In the genomic region with DNA sequence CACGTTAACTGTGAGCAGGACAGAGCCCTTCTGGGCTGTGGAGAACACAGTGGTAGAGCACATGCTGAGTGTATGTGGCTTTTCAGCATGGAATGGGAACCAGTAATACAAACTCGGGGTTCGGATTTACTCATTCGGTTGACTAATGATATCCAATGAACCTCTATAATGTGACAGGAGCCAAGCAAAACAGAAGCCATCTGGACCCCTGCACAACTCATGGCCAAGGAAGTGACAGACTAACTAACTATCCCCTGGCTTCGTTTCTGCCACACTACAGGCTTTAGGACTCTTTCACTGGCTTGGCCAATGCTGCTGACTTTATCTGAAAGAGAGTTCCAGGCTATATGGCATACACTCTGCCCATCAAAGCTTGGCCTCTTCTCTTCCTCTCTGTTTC, we compare ENCODE assay signal across 15 mouse cellular contexts.
"Had no signal": no experiment of that assay in that cellular context is flagged by ENCODE, and none has a peak within 500 bp of the region (broad histone marks: within the 10 kb centered on the region; RNA-seq: fewer than 3 reads in every experiment).

No protein-coding gene starts in this region.

- H3K4me3 ChIP-seq: left cerebral cortex, adult 2 months; limb, embryonic 12.5 days; liver, embryonic 13.5 days; lung, embryonic 15.5 days; megakaryocyte, embryonic 14.5 days; stomach, embryonic 15.5 days had no signal

- ATAC-seq: liver, postnatal 0 days; midbrain, embryonic 16.5 days had no signal

- H3K4me1 ChIP-seq: liver, embryonic 13.5 days; lung, embryonic 15.5 days; stomach, embryonic 15.5 days had no signal

- H3K9me3 ChIP-seq: limb, embryonic 12.5 days; liver, embryonic 13.5 days; lung, embryonic 15.5 days; megakaryocyte, embryonic 14.5 days; stomach, embryonic 15.5 days had no signal

- H3K4me2 ChIP-seq: limb, embryonic 12.5 days; liver, embryonic 13.5 days; lung, embryonic 15.5 days; midbrain, embryonic 11.5 days; stomach, embryonic 15.5 days had no signal

- H3K27me3 ChIP-seq: limb, embryonic 12.5 days; liver, embryonic 13.5 days; lung, embryonic 15.5 days; megakaryocyte, embryonic 14.5 days; stomach, embryonic 15.5 days had no signal

- DNase-seq: kidney, adult 9 months; kidney, postnatal 14 days; liver; liver, embryonic 13.5 days; liver, postnatal 0 days; lung, postnatal 14 days; right cerebral cortex, postnatal 14 days had no signal

- H3K36me3 ChIP-seq: limb, embryonic 12.5 days; liver, embryonic 13.5 days; lung, embryonic 15.5 days; stomach, embryonic 15.5 days had no signal

- H3K9ac ChIP-seq: limb, embryonic 12.5 days; liver, embryonic 13.5 days; liver, postnatal 0 days; lung, embryonic 15.5 days; stomach, embryonic 15.5 days had no signal

- H3K27ac ChIP-seq: left cerebral cortex, adult 2 months; limb, embryonic 12.5 days; liver, embryonic 13.5 days; lung, embryonic 15.5 days; macrophage; stomach, embryonic 15.5 days had no signal
